Mouse (Mus musculus): ENCODE results near the gene Sertad3. TPM values are rescaled to one million over a fixed set of nuclear protein-coding genes. Genes with fewer than 3 reads are reported as not detected.

Gene Sertad3
- total RNA-seq (2014; fragmentation: Nextera tagmentation) (4.8 and 10.1 TPM in 2 replicates), total RNA-seq (2017) (4.3 and 12.5 TPM in 2 replicates)

DNA sequence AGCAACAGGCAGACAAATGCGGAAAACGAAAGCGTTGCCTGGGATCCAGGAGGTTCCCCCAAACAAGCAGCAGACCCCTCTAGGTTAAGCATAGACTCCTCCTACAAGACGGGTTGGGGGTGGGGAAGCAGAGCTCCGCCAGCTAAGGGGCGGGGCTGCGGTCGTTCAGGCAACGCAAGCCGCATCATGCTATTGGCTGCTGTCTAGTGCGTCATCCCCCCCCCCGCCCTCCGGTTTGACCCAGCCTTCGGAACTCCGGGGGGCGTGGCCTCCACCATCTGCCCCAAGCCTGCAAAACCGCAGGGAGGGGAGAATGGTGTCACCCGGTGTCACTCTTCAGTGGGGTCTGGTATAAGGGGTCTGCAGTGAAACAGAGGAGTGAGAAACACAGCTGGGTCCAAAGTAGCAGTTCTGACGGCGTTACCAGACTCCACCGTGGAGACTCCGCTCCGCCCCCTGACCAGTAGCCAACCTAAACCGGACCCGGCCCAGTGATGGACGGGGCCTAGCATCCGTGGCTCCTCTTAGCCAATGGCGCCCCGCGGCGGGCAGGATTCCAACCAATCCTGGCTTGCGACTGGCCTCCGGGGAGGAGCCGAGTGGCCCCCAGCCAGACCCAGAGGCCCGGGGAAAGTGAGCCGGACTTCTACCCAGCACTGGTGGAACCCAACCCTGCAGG, at the start of gene Sertad3:
Sertad3 (plus strand) TSS at position 613 of the 679 bp plus-strand sequence.
- peak; percentile 81 for ATAC-seq (replicated peaks; ENCODE audit: low FRiP score, low TSS enrichment, poor library complexity, severe bottlenecking)

DNA sequence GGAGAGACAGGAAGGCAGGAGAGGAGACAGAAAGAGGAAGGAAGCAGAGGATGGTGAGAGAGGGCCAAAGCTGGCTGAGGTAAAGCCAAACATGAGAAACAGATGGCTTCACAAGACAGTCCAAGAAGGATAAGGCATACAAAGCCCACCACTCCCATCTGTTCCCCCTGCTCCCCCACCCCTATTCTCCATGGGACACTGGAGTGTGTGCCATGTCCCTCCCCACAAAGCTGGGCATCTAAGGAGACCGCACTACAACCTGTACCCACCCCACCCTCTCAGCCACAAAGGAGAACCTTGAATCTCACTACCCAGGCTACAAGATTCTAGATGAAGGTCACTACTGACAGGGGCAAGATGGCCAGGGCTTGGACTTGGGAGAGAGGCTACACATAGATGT, 46.2 kb upstream of the Sertad3 start:
- no peak for ATAC-seq (replicated peaks; ENCODE audit: low FRiP score, low TSS enrichment, poor library complexity, severe bottlenecking)

DNA sequence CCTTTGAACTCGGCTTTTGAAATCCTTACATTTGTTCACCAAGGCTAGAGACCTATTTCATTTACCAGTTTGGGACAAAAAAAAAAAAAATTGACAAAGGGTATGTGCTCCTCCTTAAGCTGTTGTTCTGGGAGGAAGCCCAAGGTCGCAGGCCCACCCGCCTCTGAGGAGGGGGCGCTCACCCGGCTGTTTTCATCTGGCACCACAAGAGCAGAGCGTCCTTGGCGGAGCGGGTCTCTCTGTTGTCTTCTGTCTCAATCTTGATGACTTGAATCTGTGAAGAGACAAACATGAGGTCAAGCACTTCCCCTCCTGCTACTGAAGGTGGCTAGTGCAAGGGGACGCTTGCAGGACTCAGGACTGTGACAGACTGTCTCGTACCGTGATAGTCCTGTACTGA, 45.6 kb upstream of the Sertad3 start:
- no peak for ATAC-seq (replicated peaks; ENCODE audit: low FRiP score, low TSS enrichment, poor library complexity, severe bottlenecking)

DNA sequence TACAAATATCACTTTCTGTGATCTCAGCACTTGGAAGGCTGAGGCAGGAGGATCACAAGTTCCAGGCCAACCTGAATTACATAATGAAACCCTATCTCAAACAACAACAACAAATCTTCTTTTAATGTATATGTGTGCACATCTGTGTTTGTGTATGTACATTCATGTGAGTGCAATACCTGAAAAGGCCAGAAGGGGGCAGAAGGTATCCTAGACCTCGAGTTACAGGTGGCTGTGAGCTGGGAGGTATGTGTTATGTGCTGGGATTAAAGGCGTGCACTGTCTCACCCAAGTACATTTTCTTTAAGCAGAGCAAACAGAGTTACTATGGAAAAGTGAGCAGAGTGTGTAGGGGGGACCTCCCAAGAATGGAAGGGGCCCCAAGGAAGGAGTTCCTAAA, 44.4 kb upstream of the Sertad3 start:
- ATAC-seq (replicated peaks; ENCODE audit: low FRiP score, low TSS enrichment, poor library complexity, severe bottlenecking), result no peak

DNA sequence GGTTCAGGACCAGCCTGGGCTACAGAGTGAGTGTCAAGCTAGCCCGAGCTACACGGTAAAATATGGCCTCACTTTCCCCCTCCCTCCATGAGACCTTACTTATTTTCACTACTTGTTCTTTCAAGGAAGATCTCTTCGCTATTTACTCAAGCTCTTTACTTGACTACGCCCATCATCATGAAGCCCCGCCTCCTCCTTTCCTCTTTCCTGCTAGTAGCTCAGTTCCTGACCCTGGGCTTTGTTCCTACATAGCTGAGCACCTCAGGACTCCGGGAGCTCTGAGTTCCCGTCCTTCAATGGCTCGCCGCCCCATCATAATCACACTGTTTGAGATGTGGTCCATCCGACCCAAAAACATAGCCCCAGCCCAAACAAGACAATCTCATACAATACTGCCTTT, 40.2 kb upstream of the Sertad3 start:
- no peak for ATAC-seq (replicated peaks; ENCODE audit: low FRiP score, low TSS enrichment, poor library complexity, severe bottlenecking)

DNA sequence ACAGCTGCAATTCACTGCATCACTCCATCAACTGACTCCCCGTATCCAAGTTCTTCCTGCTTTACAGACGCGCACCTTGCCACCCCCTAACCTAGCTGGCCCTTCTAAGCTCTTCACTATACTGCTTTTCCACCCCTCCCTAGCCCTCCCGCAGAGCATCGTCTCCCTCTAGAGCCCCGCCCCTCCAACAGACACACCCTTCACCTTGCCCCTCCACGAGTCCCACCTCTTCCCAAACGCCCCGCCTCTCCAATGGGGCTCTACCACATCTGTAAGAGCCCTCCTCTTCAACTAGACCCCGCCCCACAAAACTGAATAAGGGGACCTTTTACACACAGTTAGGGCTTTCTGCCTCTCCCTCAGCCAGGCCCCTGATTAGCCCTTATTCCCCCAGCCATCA, 39.8 kb upstream of the Sertad3 start:
- ATAC-seq (replicated peaks; ENCODE audit: low FRiP score, low TSS enrichment, poor library complexity, severe bottlenecking), result peak; percentile 58; the same call in 1 of the 2 replicates

DNA sequence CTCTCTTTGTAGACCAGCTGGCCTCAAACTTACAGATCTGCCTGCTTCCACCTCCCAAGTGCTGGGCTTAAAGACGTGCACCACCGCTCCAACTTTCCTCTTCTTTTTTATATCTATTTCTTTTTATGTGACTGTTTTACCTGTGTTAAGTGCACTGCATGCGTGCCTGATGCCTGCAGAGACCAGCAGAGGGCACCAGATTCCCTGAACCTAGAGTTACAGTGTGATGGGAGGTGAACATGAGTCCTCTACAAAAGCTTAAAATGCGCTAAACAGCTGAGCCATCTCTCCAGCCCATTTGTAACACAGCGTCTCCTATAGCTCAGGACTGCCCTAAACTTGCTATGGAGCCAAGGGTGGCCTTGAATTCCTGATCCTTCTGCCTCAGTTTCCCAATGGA, 36.0 kb upstream of the Sertad3 start:
- ATAC-seq (replicated peaks; ENCODE audit: low FRiP score, low TSS enrichment, poor library complexity, severe bottlenecking), result peak; percentile 72

DNA sequence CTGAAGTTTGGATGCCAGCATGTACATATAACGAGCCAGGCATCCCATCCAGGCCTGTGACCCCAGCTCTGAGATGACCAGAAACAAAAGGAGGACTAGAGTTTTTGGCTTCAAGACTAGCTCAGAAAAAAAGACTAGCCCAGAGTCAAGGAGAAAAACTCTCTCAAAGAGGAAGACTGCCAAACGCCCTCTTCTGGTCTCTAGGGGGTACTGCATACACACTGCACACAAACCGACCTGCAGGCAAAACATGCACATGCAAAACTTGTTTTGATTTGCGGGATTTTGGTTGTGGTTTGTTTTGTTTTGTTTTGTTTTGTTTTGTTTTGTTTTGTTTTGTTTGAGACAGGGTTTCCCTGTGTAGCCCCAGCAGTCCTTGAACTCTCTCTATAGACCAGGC, 33.6 kb upstream of the Sertad3 start:
- no peak for ATAC-seq (replicated peaks; ENCODE audit: low FRiP score, low TSS enrichment, poor library complexity, severe bottlenecking)

DNA sequence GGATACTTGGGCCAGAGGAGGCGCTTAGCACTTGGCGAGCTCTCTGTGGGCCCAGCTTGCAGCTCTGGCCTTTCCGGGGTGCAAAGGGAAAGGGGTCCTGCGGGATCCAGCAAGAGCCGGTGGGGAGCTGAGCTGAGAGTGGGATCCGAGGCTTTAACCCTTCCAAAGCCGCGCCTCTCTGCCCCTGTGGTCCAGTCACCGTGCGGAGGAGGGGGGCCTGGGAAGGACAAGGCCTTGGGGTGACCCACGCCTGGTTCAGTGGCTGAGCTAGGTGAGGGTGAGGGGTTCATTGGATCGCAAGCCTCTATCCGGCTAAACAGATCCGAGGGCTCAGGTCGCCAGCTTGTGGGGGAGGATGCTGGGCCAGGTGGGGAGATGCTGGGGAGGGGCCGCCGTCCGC, 27.5 kb upstream of the Sertad3 start:
- no peak for ATAC-seq (replicated peaks; ENCODE audit: low FRiP score, low TSS enrichment, poor library complexity, severe bottlenecking)

DNA sequence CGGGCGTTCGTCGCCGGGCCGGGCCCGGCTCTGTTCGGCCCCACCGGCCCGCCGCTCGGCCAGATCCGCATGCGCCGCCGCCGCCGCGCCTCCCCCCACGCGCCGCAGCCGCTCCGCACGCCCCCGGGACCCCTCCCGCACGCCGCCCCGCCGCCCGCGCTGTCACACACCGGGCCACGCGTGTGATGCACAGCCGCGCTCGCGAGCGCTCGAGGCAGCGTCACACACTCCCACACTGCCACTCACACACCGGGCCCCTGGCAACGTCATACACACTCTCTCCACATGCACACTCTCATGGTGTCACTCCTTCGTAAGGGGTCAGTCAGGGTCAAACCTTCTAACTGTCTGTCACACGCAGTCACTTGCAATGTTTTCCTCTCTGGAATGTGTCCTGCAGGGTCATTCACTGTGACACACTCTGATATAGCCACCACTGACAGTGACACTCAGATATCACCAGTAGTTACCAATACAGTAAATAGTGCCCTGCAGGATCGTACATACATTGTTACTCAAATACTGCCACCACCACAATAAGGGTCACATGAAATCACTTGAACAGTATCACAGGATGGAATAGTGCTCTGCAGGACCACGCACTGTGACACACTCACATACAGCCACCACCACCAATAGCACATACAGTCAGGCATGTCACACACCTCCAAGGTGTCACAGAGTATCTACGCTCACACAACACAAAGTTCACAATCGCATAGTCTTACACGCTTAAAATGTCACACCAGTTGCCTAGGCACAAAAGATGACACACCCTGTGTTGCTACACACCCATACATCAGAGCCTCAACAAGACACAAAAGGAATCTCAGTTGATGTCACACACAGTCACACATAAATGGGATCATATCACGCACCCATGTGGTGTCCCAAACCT, 26.8 kb upstream of the Sertad3 start:
- ATAC-seq (replicated peaks; ENCODE audit: low FRiP score, low TSS enrichment, poor library complexity, severe bottlenecking), result no peak

DNA sequence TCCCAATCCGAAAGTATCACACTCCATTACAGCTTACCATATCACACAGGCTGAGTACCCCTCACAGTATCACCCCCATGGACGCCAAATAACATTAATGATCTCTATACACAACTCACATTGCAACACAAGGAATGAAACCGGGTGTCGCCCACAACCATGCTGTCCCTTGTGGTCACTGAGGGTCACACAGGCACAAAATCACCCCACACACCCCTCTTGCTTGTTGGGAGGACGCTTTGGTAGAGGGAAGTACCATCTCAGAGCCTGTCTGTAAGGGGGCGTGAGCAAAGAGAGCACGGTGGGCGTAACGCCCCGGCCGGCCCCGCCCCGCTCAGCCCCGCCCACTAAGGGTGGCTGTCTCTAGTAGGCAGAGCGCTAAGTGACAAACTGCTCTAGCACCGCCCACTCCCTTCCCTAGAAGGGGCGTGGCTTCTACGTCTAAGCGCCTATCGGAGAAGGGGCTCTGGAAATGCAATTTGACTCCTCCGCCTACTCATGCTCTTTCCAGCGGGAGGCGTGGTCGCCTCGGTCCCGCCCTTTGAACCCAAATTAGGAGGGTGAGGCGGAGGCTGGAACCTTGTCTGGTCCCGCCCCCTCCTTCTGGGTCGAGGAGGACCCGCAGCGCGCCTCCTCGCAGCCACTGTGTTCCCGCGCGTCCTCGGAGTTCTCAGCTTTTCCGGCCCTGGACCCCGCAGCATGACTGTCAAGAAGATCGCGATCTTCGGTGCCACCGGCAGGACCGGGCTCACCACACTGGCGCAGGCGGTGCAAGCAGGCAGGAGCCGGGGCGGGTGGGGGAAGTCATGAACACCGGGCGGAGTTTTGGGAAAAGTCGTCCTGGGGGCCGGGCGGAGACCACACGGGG, 25.9 kb upstream of the Sertad3 start, which contains the start of the genes Sptbn4 and Blvrb:
Sptbn4 (minus strand) TSS at position 268 of the 868 bp plus-strand sequence.
Blvrb (plus strand) TSS at position 560 of the 868 bp plus-strand sequence.
- ATAC-seq (replicated peaks; ENCODE audit: low FRiP score, low TSS enrichment, poor library complexity, severe bottlenecking), result peak; percentile 83

DNA sequence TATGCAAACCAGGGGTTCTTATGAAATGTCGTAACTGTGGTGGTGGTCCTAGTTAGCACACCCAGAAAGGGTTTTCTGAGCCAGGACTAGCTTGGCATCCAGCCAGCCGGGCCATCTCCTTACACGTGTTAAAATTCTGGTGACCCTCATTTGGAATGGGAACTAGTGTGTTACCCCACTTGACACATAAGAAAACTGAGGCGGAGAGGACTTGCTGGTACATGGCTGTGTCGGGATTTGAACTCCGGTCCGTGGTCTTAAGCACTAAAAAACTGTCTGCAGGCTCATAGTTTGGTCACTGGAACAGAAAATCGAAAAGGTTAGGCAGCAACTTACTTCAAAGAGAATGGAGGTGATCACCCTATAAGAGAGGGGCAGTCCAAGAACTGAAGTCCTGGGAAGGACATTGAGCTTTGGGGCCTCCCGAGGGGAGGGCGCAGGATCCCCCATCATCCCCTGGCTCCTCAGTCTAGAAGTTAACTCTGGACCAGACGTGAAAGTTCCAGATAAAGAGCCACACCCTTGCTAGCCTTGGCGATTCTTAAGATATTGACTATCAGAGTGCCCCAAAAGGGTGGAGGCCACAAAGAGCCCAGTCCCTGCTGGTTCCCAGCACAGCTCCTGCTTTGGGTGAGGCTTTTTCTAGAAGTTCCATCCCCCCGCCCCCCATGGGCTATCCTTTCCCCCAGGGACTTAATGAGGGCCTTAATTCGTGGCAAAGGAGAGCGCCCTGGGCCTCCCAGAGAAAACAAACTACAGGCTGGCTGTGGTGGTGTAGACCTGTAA, 25.0 kb upstream of the Sertad3 start:
- ATAC-seq (replicated peaks; ENCODE audit: low FRiP score, low TSS enrichment, poor library complexity, severe bottlenecking), result peak; percentile 61

DNA sequence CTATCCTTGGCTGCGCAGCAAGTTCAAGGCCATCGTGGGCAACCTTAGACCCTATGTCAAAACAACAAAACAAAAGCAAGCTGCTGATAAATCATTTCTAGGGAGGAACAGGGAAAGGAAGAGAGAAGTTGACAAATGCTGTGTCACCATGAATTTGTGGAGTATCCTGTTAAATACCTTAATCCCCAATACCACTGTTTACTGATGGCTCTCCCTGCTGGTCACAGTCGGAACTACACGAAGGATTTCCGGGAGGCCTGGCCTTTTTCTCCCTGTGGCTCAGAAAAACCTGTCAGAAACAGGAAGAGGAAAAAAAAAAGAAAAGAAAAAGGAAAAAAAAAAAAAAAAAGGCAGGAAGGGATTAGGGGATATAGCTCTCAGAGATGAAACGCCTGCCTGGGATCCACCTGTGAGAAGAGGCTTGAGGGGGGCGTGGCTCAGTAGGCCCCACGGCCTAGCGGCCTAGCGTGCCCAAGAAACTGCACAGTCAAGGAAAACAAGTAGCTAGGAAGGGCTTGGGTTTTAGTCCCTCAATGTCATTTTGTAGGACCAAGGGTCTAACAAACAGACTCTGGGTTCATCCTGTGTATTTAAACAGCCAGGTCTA, 24.2 kb upstream of the Sertad3 start:
- peak; percentile 11; the same call in 1 of the 2 replicates for ATAC-seq (replicated peaks; ENCODE audit: low FRiP score, low TSS enrichment, poor library complexity, severe bottlenecking)

DNA sequence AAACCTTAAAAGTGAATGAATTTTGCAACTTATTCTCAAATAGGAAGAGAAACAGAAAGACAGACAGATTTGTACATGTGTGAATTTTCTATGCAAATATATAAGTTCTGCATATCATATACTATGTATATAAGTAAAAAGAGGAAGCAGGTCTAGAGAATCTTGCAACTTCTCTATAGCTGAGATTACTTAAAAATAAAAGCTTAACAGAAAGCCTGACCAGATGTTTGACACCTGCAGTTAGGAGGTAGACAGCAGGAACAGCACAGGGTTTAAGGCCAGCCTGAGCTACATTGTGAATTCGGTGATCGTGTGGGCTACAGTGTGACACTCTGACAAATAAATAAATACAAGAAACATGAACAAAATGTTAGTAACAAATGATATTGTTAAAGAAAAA, 22.2 kb upstream of the Sertad3 start:
- no peak for ATAC-seq (replicated peaks; ENCODE audit: low FRiP score, low TSS enrichment, poor library complexity, severe bottlenecking)

DNA sequence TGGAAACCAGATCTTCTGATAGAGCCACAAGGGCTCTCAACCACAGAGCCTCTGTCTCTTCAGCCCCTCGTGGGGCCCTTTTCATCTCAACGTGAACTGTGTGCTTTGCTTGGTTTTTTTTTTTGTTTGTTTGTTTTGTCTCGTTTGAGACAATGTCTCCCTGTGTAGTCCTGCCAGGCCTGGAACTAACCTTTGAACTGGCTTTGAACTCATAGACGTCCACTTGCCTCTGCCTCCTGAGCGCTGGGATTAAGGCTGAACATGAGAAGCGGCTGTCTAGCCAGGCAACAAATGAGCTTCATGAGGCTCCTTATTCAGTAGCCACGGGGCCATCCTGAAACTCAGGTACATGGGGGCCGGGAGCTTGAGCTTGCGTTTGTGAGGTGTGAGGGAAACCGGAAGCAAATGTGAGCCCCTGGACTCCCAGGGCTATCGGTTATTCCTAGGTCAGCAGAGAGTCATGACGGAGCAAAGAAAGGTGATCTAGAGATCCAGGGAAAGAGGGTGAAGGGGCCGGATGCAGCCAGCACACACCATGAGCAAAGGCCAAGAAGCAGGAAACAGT, 21.3 kb upstream of the Sertad3 start:
- no peak for ATAC-seq (replicated peaks; ENCODE audit: low FRiP score, low TSS enrichment, poor library complexity, severe bottlenecking)

DNA sequence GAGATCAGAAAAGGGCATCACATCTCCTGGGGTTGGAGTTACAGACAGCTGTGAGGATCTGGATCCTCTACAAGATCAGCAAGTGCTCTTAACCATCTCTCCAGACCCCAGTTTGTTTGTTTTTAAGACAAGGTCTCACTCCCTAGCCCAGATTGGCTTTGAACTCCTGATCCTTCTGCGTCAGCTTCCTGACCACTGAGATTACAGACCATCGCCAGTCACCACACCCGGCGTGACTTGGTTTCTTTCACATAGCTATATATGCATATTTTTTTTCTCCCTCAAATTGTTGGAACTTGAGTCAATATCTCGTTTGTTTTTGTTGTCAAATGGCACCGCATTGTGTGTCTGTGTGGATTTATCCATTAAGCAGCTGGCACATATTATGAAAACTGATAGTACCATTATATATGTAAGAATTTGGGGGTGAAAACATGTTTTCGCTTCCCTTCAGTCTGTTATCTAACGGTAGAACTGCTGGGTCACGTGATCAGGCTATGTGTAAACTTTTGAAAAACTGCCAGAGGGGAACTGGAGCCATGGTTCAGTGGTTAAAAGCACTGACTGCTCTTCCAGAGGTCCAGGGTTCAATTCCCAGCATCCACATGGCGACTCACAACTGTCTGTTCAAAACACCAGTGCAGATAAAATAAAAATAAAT, 19.0 kb upstream of the Sertad3 start:
- peak; percentile 61 for ATAC-seq (replicated peaks; ENCODE audit: low FRiP score, low TSS enrichment, poor library complexity, severe bottlenecking)

DNA sequence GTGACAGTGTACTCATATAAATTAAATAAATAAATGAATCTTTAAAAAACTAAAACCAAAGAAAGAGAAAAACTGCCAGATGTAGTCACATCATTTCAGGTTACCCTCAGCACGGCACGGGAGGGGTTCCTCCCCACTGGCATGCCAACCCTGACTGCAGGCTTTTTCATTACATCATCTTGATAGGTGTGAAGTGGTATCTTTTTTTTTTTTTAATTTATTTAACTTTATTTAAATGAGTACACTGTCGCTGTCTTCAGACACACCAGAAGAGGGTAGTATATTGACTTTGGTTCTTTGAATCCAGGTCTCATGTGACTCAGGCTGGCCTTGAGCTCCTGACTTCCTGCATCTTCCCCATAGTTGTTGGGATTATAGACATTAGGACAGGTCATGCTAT, 18.3 kb upstream of the Sertad3 start:
- ATAC-seq (replicated peaks; ENCODE audit: low FRiP score, low TSS enrichment, poor library complexity, severe bottlenecking), result no peak

DNA sequence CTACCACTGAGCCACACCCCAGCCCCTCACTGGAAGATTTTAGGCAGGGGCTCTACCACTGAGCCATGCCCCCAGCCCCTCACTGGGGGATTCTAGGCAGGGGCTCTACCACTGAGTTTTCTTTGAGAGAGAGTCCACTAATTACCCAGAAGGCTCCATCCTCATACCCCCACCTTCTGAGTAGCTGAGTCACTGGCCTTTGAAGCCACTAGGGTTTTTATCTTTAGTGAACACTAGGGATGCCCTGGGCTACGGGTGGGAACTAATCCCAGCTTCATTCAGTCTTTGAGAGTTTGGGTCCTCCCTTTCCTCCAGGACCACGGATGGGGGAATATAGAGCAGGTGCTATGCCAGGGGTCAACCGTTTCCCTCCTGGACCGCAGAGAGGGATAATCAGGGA, 15.0 kb upstream of the Sertad3 start:
- peak; percentile 39; the same call in 1 of the 2 replicates for ATAC-seq (replicated peaks; ENCODE audit: low FRiP score, low TSS enrichment, poor library complexity, severe bottlenecking)
